Mouse (Mus musculus): ENCODE data around the gene Slfn3.
"Not testable (repeated sequence)": the region's sequence is repeated elsewhere in the genome, so short reads cannot be mapped to it uniquely, and the experiment has no call there.

Slfn3 gene

GRCm38 (mm10) chr11:83191134-83191893, at the start of gene Slfn3:
Gene Slfn3 (plus strand): TSS chr11:83191330.
- peak; percentile 80 for DNase-seq (ENCODE audit: low read depth, low spot score)

DNA sequence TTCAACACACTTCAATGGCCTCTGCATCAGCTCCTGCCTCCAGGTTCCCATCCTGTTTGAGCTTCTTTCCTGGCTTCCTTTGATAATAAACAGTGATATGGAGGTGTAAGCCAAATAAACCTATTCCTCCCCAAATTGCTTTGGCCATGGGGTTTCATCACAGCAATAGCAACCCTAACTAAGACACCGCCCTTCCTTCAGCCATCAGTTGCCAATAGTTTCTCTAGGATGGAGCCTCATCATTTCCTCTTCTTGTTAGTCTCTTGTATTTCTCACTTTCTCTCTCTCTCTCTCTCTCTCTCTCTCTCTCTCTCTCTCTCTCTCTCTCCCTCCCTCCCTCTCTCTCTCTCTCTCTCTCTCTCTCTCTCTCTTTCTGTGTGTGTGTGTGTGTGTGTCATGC, 42.2 kb upstream of the Slfn3 start:
- DNase-seq (ENCODE audit: low read depth, low spot score), result not testable (repeated sequence)

DNA sequence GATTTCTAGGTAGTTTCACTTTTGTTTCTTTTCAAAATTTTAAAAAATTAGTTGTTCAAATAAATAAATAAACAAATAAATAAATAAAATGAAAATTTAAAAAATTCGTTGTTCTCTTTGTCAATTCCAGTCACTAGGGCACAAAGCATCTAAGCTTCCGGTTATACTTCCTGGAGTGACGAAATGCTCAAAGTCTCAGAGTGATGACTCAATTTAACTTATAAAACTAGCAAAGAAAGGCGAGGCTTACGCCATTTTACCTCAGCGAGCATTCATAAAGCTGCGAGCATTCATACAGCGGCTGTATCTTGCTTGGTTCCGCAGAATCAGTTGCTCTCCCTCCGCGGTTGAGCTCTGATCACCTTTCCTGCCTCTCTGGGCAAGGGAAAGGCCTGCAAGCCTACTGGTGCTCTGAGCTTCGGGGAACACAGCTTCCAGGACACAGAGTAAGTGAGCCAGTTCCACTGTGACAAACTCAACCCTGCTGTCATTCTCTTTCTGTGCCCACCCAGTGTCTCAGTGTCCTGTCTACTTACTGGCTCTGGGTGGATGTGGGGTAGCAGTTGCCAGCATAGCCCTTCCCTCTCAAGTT, 16.1 kb upstream of the Slfn3 start, which contains the start of gene Slfn4:
Gene Slfn4 (plus strand): TSS at position 239 of the 592 bp plus-strand sequence.
- no peak for DNase-seq (ENCODE audit: low read depth, low spot score)

- peak; percentile 81 for DNase-seq (ENCODE audit: low read depth, low spot score)
Measured at GRCm38 (mm10) chr11:83192001-83192400, 871 bp downstream of the Slfn3 start.

DNA sequence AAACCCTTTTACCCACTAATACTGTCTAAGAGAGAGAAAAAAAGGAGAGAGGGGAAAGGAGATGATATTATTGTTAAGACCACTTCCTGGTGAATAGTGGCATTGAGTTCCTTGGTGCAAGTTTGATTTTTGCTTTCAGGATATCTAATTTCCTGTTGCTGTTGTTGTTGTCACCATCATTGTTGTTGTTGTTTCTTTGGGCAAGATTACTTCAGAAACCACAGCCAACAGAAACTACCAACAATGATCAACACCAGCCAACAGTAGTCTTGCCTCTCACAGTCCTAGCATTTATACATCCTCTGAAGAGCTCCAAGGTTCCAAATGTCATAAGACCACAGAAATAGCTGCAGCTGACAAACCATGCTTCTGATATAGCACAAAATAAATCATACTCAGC, 13.9 kb downstream of the Slfn3 start:
- DNase-seq (ENCODE audit: low read depth, low spot score), result no peak

DNA sequence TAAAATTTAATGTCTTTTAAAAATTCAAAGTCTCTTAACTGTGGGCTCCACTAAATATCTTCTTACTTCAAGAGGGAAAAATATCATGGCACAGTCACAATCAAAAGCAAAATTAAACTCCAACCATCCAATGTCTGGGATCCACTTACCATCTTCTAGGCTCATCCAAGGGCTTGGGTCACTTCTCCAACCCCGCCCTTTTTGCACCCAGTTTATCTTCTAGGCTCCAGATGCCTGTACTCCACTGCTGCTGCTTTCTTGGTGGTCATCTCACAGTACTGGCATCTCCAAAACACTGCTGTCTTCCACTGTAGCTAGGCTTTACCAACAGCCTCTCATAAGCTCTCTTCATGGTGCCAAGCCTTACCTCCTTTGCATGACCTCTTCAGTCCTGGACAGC, 25.0 kb downstream of the Slfn3 start:
- DNase-seq (ENCODE audit: low read depth, low spot score), result no peak

DNA sequence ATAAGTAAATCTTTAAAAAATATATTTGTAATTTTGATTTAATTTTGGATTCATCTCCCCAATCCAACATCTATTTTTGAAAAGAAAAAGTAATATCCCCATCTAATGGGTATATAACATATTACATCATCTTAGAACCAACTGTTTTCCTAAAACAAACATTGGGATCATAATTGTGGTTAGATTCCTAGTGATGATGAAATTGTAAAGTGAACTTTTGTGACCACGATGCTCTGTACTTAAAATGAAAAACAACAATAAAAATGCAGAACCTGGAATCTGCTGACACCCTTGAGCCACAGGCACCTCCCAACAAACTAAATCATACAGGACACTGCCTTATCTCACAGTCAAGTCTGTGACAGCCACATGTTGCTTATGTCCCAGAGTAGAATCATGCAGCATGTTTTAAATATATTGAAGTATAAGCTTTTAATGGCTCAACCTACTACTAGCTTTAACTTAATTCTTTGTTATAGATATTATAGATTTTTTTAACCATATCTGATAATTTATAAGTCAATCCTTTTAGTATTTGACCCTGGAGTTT, 30.3 kb downstream of the Slfn3 start:
- no peak for DNase-seq (ENCODE audit: low read depth, low spot score)

DNA sequence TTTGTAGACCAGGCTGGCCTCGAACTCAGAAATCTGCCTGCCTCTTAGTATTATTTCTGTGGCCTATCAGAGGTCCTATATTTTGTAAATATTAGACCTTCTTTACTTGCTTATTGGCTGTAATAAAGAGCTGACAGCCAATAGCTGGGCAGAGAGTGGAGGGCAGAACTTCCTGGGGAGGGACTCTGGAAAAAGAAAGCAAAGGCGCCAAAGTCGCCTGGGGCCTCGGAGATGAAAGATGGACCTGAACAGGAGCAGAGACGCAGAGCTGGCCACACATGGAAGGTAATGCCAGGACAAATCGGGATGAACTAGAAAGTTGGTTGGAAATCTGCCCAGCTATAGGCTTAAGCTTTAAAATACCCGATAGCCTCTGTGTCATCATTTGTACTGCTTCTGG, 32.2 kb downstream of the Slfn3 start:
- DNase-seq (ENCODE audit: low read depth, low spot score), result peak; percentile 85

- not testable (repeated sequence) for DNase-seq (ENCODE audit: low read depth, low spot score)
Measured at GRCm38 (mm10) chr11:83223793-83224192, 32.7 kb downstream of the Slfn3 start.

GRCm38 (mm10) chr11:83224217-83224616, 33.1 kb downstream of the Slfn3 start:
- DNase-seq (ENCODE audit: low read depth, low spot score), result peak; percentile 95

DNA sequence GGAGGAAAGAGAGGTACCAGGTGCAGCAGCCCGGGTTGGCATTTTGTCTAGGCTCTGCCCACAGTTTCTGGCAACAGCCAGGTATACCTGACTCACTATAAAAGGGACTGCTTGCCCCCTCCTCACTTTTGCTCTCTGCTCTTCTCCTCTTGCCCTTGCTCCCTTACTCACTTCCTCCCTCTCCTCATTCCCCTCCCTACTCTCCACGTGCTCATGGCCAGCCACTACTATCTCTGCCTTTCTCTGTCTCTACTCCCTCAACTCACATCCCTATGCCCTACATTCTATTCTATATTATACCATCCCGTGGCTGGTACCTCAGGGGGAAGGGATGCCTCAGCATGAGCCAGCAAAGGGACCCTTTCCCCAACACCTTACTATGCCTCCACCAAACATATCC, 33.6 kb downstream of the Slfn3 start:
- peak; percentile 39 for DNase-seq (ENCODE audit: low read depth, low spot score)

GRCm38 (mm10) chr11:83225371-83225960, 34.3 kb downstream of the Slfn3 start:
- DNase-seq (ENCODE audit: low read depth, low spot score), result no peak

DNA sequence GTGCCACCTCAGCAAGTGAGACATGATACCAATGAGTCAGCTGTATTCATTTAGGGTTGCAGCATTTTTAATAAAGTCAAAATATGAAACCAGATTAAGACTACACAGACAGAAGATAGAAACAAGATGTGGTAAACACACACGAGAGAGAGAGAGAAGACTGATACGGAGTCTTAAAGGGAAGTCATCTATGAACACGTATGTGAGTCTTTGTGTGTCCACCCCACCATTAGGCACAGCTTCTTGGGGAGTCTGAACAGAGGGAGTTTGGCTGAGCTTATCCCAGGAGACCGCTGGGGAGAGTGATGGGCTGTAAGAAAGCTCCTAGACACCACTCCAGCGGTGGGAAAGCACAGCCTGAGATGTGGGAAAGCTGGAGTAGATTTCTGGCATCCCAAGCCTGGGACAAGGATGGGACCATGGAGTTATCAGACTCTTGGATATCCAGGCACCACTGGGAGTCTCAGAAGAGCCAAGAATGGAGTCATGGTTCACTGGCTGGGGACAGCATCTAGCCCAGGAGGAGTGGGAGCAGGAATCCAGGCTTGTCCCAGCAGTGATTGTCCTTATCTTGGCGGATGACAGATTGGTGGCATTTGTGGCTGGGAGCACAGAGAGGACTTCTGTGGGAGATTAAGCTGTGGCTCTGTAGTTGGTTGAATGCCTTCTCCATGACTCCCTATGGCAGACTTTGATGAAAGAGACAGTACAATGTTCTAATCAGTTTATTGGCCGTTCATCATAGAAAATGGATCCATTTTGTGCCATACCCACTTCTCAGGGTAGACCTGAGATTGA, 37.0 kb downstream of the Slfn3 start:
- no peak for DNase-seq (ENCODE audit: low read depth, low spot score)

- peak; percentile 56 for DNase-seq (ENCODE audit: low read depth, low spot score)
Measured at GRCm38 (mm10) chr11:83230966-83231365, 39.8 kb downstream of the Slfn3 start.

DNA sequence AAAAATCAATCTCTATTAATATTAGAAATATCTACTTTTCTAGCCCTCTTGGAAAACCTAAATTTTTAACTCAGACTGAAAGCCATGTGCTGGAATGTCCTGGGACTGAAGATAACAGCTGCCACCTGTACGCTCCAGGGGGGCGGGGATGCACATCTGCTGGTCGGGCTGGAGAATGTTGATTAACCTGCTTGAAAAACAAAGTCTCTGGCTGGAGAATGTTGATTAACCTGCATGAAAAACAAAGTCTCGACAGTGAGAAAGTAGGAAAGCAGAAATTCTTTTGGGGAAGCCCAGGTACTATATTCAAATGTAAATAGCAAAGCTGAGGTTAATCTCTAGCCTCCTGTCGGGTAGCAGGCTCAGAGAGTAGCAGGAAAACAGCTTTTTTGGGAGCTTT, 42.5 kb downstream of the Slfn3 start:
- not testable (repeated sequence) for DNase-seq (ENCODE audit: low read depth, low spot score)

DNA sequence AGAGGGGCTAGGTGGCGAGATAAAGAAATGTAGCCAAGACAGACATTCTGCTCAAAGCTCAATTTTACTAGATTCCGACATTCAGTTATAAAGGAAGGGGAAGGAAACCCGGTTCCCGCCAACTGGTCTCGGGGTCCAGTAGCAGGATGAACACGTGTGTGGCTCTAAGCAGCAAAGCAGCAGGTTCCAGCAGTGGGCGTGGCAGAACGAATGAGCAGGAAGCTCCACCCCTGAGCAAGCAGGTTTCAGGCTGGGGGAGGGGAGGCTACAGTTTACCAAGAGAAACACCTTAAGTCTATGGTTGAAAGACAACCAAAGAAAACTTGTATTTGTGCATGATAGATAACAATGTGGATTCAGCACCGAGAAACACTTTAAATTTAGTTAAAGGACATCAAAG, 46.3 kb downstream of the Slfn3 start:
- DNase-seq (ENCODE audit: low read depth, low spot score), result not testable (repeated sequence)

DNA sequence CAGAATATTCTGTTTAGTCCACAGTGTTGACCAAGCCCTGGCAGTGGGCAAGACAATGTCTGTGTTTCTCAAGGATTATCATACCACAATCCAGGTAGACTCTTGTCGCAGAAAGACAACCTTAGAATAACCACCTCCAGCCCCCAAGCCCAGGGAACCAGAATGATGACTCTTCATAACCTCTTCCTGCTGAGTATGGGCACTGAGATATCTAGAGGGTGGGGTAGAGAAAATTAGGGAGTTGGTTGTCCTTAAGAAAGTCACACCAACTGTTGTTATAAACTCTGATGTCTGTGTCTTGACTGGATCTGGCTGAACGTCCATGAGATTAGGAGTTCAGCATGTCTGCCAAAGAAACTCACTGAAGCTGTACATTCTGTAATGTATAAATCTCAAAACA, 47.3 kb downstream of the Slfn3 start:
- no peak for DNase-seq (ENCODE audit: low read depth, low spot score)

DNA sequence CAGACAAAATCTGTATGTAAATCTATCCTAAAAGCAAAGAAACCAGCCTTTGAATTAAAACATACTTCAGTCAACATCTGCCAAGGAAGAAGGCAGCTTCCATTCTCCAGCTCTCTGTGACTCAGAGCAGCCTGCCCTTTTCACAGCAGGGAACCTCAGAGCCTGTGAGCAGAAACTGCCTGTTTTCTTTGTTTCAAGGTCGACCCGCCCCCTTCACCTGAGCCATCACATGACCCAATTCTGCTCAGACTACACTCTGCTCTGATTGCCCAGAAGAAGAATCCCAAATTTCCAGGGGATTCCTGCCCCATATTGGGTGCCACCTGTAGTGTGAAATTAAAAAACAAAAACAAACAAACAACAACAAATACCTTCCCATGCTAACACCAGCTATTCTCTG, 48.7 kb downstream of the Slfn3 start:
- no peak for DNase-seq (ENCODE audit: low read depth, low spot score)

GRCm38 (mm10) chr11:83257211-83257610, 66.1 kb downstream of the Slfn3 start:
- not testable (repeated sequence) for DNase-seq (ENCODE audit: low read depth, low spot score)

- no peak for DNase-seq (ENCODE audit: low read depth, low spot score)
Measured at GRCm38 (mm10) chr11:83262673-83263072, 71.5 kb downstream of the Slfn3 start.

DNA sequence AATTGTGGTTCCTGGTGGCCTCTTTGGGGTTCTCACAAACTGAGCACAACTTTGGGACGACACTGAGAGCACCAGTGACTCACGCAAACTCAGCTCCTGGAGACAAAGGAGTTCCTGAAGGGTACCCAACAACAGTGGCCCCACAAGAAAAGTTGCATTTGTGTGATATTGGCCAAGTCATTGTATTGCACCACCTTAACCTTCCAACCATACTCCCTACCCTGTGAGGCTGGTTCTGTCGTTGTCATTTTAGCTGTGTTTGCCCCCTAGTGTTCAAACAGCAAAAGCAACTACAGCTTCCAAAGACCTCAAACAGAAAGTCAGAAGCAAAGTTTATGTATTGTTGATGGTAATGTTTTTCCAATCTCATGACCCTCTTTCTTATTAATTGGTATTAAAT, 72.0 kb downstream of the Slfn3 start:
- DNase-seq (ENCODE audit: low read depth, low spot score), result peak; percentile 33

Measured in CD4-positive helper T cell, adult 2 months (primary cell).